Mouse (Mus musculus) embryonic facial prominence, embryonic 15.5 days (tissue): ENCODE results near the gene Slit1. TPM values are rescaled to one million over a fixed set of nuclear protein-coding genes. Genes with fewer than 3 reads are reported as not detected.

Experiments used
- ATAC-seq: fragments of 200-750 bp; cut with Nextera tagmentation; 2 replicates; pipeline ENCODE4 v1.8.0; 2017; ENCODE audit warnings: low read depth, moderate TSS enrichment; ENCODE audit not compliant: insufficient number of reproducible peaks, low FRiP score, low TSS enrichment
- H3K27ac ChIP-seq: fragments of 300-500 bp; sonication (generic); replicated peaks from 2 replicates; pipeline ENCODE4 v1.5.1; 2015; ENCODE audit warnings: mild to moderate bottlenecking, inconsistent platforms
- H3K27me3 ChIP-seq: fragments of 300-500 bp; sonication (generic); 2 replicates; pipeline ENCODE4 v1.6.1; 2015; ENCODE audit warnings: inconsistent platforms
- H3K36me3 ChIP-seq: fragments of 300-500 bp; sonication (generic); 2 replicates; pipeline ENCODE4 v1.6.1; 2015; ENCODE audit warnings: mild to moderate bottlenecking, inconsistent platforms
- H3K4me1 ChIP-seq: fragments of 300-500 bp; sonication (generic); 2 replicates; pipeline ENCODE4 v1.6.1; 2015; ENCODE audit warnings: inconsistent platforms
- H3K4me2 ChIP-seq: fragments of 300-500 bp; sonication (generic); replicated peaks from 2 replicates; pipeline ENCODE4 v1.6.1; 2015; ENCODE audit warnings: mild to moderate bottlenecking, inconsistent platforms
- H3K4me3 ChIP-seq: fragments of 300-500 bp; sonication (generic); replicated peaks from 2 replicates; pipeline ENCODE4 v1.5.1; 2015; ENCODE audit warnings: mild to moderate bottlenecking, inconsistent platforms
- H3K9ac ChIP-seq: fragments of 300-500 bp; sonication (generic); 2 replicates; pipeline ENCODE4 v1.6.1; 2015; ENCODE audit warnings: inconsistent platforms
- H3K9me3 ChIP-seq: fragments of 300-500 bp; sonication (generic); replicated peaks from 2 replicates; pipeline ENCODE4 v1.6.1; 2016; ENCODE audit warnings: inconsistent platforms
- WGBS: fragments of 180-500 bp; shearing (Covaris S2); methylation state at CpG from one replicate; pipeline ENCODE4 v1.1.7; 2015; 5-methylcytosine and 5-hydroxymethylcytosine counted together
- polyA plus RNA-seq: library from polyadenylated mRNA; unstranded; fragments of >200 nt; fragmentation: Nextera tagmentation; extraction: Ambion mirVana; gene quantifications from 2 replicates; pipeline ENCODE4 v1.2.1, GENCODE M21; 2015

Gene Slit1
- polyA plus RNA-seq, 1 experiment from 2014 or later: 1.1 TPM

DNA sequence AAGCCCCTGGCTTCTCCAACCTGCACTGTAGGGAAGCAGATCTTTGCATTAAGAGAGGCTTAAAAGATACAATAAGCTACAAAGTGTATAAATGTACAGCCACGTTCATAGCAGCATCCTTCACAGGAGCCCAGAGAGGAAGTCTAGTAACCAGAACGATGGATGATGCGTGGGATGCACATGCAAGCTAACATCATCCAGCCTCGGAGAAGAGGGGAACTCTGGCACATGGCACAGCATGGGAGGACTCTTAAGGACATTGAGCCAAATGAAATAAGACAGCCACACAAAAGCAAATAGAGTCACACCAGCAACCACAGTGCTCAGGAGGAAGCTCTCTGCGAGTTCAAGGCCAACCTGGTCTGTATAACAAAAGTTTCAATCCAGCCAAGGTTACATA is 15.8 kb upstream of the Slit1 start:
- 82% methylated on average over 5 of the region's 5 CpGs for WGBS
- H3K4me2 ChIP-seq: no peak overlapping the region
- no peak overlapping the region for H3K9ac ChIP-seq
- no peaks in the 10 kb centered on the region for H3K9me3 ChIP-seq
- no peaks in the 10 kb centered on the region for H3K4me1 ChIP-seq
- no peaks in the 10 kb centered on the region for H3K36me3 ChIP-seq
- no peak for ATAC-seq
- no peak overlapping the region for H3K4me3 ChIP-seq
- no peaks in the 10 kb centered on the region for H3K27me3 ChIP-seq
- H3K27ac ChIP-seq: no peak overlapping the region

DNA sequence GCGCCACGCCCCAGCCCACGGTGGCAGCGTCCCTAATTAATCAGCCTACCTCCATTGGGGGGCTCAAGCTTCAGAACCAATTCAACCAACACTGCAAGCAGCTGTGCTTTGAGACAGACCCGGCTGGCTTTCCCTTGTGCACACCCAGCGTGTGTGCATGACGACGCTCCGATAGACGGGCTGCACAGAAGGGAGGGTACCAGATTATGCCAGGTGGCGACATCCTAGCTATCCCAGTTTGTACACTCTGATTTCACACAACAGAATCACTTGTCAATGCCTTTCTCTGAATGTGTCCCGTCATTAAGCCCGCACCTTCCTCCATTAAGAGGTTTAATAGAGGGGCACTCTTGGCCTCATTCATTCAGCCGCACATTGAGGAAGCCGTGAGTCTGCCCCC is 11.3 kb upstream of the Slit1 start:
- Histone ChIP-seq H3K9me3 (no peaks in the 10 kb centered on the region), H3K36me3 (no peaks in the 10 kb centered on the region), H3K4me1 (0 out of 2 replicates have a peak, but pooled peaks cover 5% of the 10 kb centered on the region), H3K9ac (no peak overlapping the region), H3K27ac (no peak overlapping the region), H3K27me3 (no peaks in the 10 kb centered on the region), H3K4me3 (no peak overlapping the region), H3K4me2 (no peak overlapping the region)
- no peak for ATAC-seq
- WGBS: 76% methylated on average over 15 of the region's 15 CpGs

DNA sequence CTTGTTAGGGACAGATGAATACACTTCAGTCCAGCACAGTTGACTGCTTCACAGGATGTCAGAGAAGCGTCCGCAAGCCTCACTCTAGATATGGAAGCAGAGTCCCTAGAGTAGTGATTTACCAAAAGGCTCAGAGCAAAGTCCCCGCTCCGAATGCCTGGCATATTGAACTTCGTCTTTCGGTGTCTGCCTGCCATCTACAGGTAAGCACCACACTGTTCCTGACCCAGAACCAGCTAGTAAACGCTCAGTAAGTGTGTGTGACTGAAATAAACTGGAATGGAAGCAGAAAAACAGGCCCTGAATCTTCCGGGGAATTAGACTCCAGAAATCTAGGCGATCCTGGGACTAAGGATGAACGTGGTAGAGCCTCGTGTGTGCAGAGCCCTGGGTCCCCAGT is 8.4 kb upstream of the Slit1 start:
- WGBS: 74% methylated on average over 11 of the region's 11 CpGs
- Histone ChIP-seq H3K36me3 (no peaks in the 10 kb centered on the region), H3K9me3 (no peaks in the 10 kb centered on the region), H3K27me3 (no peaks in the 10 kb centered on the region), H3K4me2 (no peak overlapping the region), H3K4me1 (0 out of 2 replicates have a peak, but pooled peaks cover 5% of the 10 kb centered on the region), H3K27ac (no peak overlapping the region), H3K9ac (no peak overlapping the region), H3K4me3 (no peak overlapping the region)
- no peak for ATAC-seq

DNA sequence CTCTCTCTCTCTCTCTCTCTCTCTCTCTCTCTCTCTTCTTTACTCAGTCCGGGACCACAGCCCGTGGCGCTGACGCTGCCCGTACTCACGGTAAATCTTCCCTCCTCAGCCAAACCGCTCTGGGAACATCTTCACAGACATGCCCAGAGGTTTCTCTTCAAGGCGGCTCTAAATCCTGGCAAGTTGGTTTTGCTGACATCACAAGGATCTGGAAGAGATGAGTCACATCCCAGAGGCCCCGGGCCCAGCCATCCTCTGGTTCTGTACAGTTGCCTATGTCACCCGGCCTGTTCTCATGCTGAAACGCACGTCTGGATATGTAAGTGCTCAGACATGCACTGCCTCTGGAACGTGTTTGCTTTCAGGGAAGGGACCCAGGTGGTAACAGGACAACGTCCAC is 4.0 kb upstream of the Slit1 start:
- no peak overlapping the region for H3K9ac ChIP-seq
- H3K4me3 ChIP-seq: no peak overlapping the region
- H3K4me2 ChIP-seq: no peak overlapping the region
- H3K27ac ChIP-seq: no peak overlapping the region
- ATAC-seq: no peak
- peaks cover 19% of the 10 kb centered on the region for H3K4me1 ChIP-seq
- WGBS: 73% methylated on average over 14 of the region's 14 CpGs
- H3K27me3 ChIP-seq: peaks cover 22% of the 10 kb centered on the region
- no peaks in the 10 kb centered on the region for H3K36me3 ChIP-seq
- H3K9me3 ChIP-seq: no peaks in the 10 kb centered on the region

DNA sequence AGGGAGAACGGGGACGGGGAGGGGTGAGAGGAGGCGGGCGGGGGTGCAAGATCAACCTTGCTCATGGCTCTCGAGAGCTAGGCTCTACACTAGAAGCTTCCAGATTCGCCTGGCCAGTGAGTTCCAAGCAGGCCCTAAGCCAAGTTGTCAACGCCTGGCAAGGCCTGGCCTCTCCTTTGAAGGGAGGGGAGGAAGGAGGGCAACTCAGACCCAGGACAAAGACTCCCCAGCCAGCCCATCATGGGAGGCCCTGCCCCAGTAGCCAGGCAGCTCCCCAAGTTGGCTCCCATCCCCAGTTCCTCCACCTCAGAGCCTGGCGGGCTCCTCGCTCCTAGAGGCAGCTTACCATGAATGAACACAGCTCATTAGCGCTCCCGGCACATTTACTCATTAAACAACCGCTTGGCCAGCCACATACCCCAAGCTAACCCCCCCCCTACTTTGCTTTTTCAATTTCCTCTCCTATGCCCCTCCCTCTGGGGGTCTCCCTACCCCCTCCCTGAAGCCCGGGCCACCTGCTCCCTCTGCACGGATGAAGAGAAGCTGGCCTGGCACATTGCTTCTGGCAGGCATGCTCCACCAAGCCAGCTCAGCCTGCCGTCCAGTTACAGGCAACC is 2.6 kb upstream of the Slit1 start:
- peaks cover 14% of the 10 kb centered on the region for H3K4me1 ChIP-seq
- peak; percentile 22; the same call in 1 of the 2 replicates for ATAC-seq
- 54% methylated on average over 15 of the region's 15 CpGs for WGBS
- no peak overlapping the region for H3K9ac ChIP-seq
- no peak overlapping the region for H3K4me3 ChIP-seq
- H3K27me3 ChIP-seq: peaks cover 36% of the 10 kb centered on the region
- H3K36me3 ChIP-seq: no peaks in the 10 kb centered on the region
- H3K4me2 ChIP-seq: no peak overlapping the region
- H3K9me3 ChIP-seq: no peaks in the 10 kb centered on the region
- H3K27ac ChIP-seq: no peak overlapping the region

DNA sequence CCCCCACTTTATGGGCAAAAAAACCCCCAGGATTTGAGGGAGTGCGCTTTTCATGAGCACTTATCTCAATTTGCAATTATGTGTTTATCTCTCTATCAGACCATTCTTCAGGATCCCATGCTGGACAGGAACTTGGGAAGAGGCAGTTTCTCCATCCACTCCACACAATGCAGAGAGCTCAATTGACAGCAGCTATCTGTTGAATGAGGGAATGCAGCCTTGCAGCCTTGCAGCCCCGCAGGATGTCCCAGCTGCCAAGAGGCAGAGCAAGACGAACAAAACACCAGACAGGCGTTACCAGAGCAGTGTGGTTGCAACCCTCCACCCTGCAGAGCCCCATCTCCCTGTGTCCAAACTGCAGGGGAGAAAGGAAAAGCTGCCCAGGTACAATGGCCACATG is 4.6 kb downstream of the Slit1 start:
- no peak overlapping the region for H3K27ac ChIP-seq
- no peaks in the 10 kb centered on the region for H3K9me3 ChIP-seq
- H3K9ac ChIP-seq: no peak overlapping the region
- no peak overlapping the region for H3K4me3 ChIP-seq
- ATAC-seq: no peak
- H3K4me1 ChIP-seq: peaks cover 22% of the 10 kb centered on the region
- 15% methylated on average over 4 of the region's 4 CpGs for WGBS
- H3K4me2 ChIP-seq: no peak overlapping the region
- peaks cover 77% of the 10 kb centered on the region for H3K27me3 ChIP-seq
- no peaks in the 10 kb centered on the region for H3K36me3 ChIP-seq

DNA sequence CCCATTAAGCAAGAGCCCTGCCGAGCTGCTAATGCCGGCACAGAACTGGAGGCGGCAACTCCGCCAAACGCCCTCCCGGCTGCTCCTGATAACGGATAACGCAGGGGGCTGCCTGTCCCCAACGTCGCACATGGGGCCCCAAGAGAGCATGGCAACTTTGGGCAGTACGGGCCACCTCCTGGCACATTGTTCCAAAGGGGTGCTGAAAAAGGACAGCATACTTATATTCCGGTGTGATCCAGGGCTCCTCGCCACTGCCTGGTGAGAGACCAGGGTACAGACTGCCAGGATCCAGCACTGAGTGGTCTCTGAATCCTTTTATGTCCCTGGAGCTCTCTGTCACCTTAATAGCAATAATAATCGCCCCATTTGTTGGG is 5.0 kb downstream of the Slit1 start:
- peaks cover 72% of the 10 kb centered on the region for H3K27me3 ChIP-seq
- H3K4me3 ChIP-seq: no peak overlapping the region
- H3K4me2 ChIP-seq: peak overlapping the region; percentile 4; the same call in 1 of the 2 replicates
- no peak overlapping the region for H3K27ac ChIP-seq
- ATAC-seq: no peak
- no peaks in the 10 kb centered on the region for H3K9me3 ChIP-seq
- no peak overlapping the region for H3K9ac ChIP-seq
- WGBS: 11% methylated on average over 14 of the region's 14 CpGs
- peaks cover 17% of the 10 kb centered on the region for H3K4me1 ChIP-seq
- no peaks in the 10 kb centered on the region for H3K36me3 ChIP-seq

DNA sequence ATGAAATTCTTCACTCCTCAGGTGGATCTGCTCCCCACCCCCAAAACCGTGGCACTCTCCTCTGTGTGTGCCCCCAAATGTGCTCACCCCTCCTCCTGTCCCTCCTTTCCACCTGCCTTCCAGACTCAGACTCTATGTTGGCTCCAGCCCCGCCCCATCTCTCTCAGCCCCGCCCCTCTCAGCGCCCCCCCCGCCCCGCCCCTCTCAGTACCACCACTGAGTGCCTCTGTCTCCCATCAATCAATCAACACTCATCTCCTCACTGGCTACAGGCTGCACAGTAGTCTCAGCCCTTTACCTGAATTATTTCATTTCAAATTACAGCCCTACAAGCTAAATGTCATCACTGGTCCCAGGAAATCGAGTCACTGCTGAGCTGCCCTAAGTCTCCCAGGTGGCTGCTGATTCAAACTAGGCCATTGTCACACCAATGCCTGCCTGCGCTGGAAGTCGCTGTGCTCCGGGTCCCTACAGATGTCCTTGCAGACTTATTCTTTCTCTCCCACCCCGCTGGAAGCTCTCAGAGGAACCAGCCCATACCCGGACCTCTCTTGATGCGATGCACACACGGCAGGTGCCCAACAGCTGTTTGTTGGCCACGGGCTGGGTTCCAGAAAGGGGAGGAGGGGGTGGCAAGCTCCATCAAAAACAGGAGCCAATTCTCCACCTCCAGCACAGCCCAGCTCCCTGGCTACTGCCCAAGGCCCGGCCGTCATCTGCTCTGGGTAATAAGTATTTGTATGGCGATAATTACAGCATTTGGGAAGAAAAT is 5.6 kb downstream of the Slit1 start:
- Histone ChIP-seq H3K9me3 (no peaks in the 10 kb centered on the region), H3K4me3 (no peak overlapping the region), H3K27ac (no peak overlapping the region), H3K9ac (no peak overlapping the region), H3K4me2 (peak overlapping the region; percentile 4; the same call in 1 of the 2 replicates), H3K4me1 (peaks cover 11% of the 10 kb centered on the region), H3K27me3 (peaks cover 66% of the 10 kb centered on the region), H3K36me3 (no peaks in the 10 kb centered on the region)
- under 1% methylated on average over 17 of the region's 18 CpGs for WGBS
- peak; percentile 63; the same call in 1 of the 2 replicates for ATAC-seq

DNA sequence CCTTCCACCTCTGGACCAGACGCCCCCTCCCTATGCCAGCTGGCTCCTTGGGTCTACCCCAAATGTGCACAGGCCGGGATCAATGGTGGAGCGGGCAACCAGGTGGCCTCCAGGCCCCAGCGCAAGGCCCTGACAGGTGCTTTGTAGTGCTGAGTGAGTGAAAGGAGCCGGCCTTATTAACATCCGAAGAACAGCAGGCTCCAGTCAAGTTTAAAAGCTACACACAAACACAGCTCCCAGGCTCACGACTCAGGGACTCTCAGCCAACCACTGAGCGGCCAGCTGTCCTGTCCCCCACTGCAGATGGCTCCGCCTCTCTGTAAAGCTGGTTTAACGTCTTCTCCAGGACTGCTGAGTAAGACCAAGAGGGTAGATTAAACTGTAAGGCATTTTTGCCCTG is 8.8 kb downstream of the Slit1 start:
- Histone ChIP-seq H3K27ac (no peak overlapping the region), H3K4me3 (no peak overlapping the region), H3K4me2 (no peak overlapping the region), H3K9me3 (no peaks in the 10 kb centered on the region), H3K36me3 (no peaks in the 10 kb centered on the region), H3K9ac (no peak overlapping the region), H3K27me3 (peaks cover 35% of the 10 kb centered on the region), H3K4me1 (peaks cover 11% of the 10 kb centered on the region)
- ATAC-seq: peak; percentile 45; the same call in 1 of the 2 replicates
- 18% methylated on average over 10 of the region's 10 CpGs for whole genome bisulfite sequencing

- ATAC-seq: no peak
- no peaks in the 10 kb centered on the region for H3K9me3 ChIP-seq
- peaks cover 5% of the 10 kb centered on the region; the same call in 1 of the 2 replicates for H3K4me1 ChIP-seq
- no peak overlapping the region for H3K4me3 ChIP-seq
- H3K9ac ChIP-seq: no peak overlapping the region
- no peaks in the 10 kb centered on the region for H3K36me3 ChIP-seq
- WGBS: 41% methylated on average over 2 of the region's 2 CpGs
- no peak overlapping the region for H3K4me2 ChIP-seq
- H3K27ac ChIP-seq: no peak overlapping the region
- no peaks in the 10 kb centered on the region for H3K27me3 ChIP-seq
These were observed 18.0 kb downstream of the Slit1 start for GRCm38 (mm10) chr19:41725491-41725890.

- 39% methylated on average over 9 of the region's 9 CpGs for WGBS
- Histone ChIP-seq H3K36me3 (no peaks in the 10 kb centered on the region), H3K9ac (no peak overlapping the region), H3K27me3 (no peaks in the 10 kb centered on the region), H3K4me2 (no peak overlapping the region), H3K4me3 (no peak overlapping the region), H3K27ac (no peak overlapping the region), H3K9me3 (no peaks in the 10 kb centered on the region), H3K4me1 (peaks cover 5% of the 10 kb centered on the region; the same call in 1 of the 2 replicates)
- no peak for ATAC-seq
These were observed 18.5 kb downstream of the Slit1 start for GRCm38 (mm10) chr19:41724831-41725470.
